Mouse (Mus musculus) liver, adult 2 months (tissue): ENCODE data around the gene Tldc2. TPM values are rescaled to one million over a fixed set of nuclear protein-coding genes. Genes with fewer than 3 reads are reported as not detected.

Experiments
- DNase-seq: peaks from one replicate; pipeline ENCODE4 v3.0.0-alpha.2; 2011; ENCODE audit warnings: low read depth, low spot score; ENCODE audit errors: extremely low read depth
- H3K27ac ChIP-seq: fragments of 200-500 bp; replicated peaks from 2 replicates; pipeline ENCODE4 v1.5.1; 2012; ENCODE audit warnings: low read depth, mild to moderate bottlenecking, control low read depth, inconsistent platforms, low read length; ENCODE audit not compliant: insufficient read depth
- H3K27me3 ChIP-seq: fragments of 200-500 bp; 2 replicates; pipeline ENCODE4 v1.6.1; 2012; ENCODE audit warnings: mild to moderate bottlenecking, moderate library complexity, low read length, inconsistent platforms; ENCODE audit not compliant: control insufficient read depth, insufficient read depth
- H3K36me3 ChIP-seq: fragments of 200-500 bp; 2 replicates; pipeline ENCODE4 v1.6.1; 2012; ENCODE audit warnings: low read length, inconsistent platforms; ENCODE audit not compliant: control insufficient read depth, insufficient read depth
- H3K4me1 ChIP-seq: fragments of 200-500 bp; 2 replicates; pipeline ENCODE4 v1.6.1; 2011; ENCODE audit warnings: low read length; ENCODE audit not compliant: control insufficient read depth, insufficient read depth
- H3K4me3 ChIP-seq: fragments of 200-500 bp; 2 replicates; pipeline ENCODE4 v1.5.1; 2011; ENCODE audit warnings: low read depth, mild to moderate bottlenecking, control low read depth, low read length, moderate library complexity; ENCODE audit not compliant: insufficient read depth
- H3K79me2 ChIP-seq: fragments of 200-500 bp; 2 replicates; pipeline ENCODE4 v1.6.1; 2012; ENCODE audit warnings: inconsistent platforms, mild to moderate bottlenecking, low read length, moderate library complexity; ENCODE audit not compliant: control insufficient read depth, insufficient read depth
- H3K9ac ChIP-seq: fragments of 200-500 bp; 2 replicates; pipeline ENCODE4 v1.6.1; 2012; ENCODE audit warnings: low read depth, mild to moderate bottlenecking, control low read depth, inconsistent platforms, low read length
- CTCF ChIP-seq: fragments of 200-500 bp; IDR thresholded peaks from 2 replicates; pipeline ENCODE4 v1.5.1; 2011; ENCODE audit warnings: low read depth, low read length, control low read depth
- POLR2A ChIP-seq: fragments of 200-500 bp; IDR thresholded peaks from 2 replicates; pipeline ENCODE4 v1.6.1; 2011; ENCODE audit warnings: low read length, control low read depth; ENCODE audit not compliant: insufficient read depth; ENCODE audit errors: extremely low read depth
- WGBS: fragments of 180-500 bp; shearing (Covaris S2); methylation state at CpG from one replicate; pipeline ENCODE4 v1.1.7; 2018; 5-methylcytosine and 5-hydroxymethylcytosine counted together
- polyA plus RNA-seq: library from polyadenylated mRNA; depleted of rRNA; stranded (reverse); fragments of >200 nt; gene quantifications from 2 replicates; pipeline ENCODE4 v1.2.3, GENCODE M21; 2012
- total RNA-seq: library from RNA; depleted of rRNA; stranded (reverse); fragments of >200 nt; gene quantifications from 2 replicates; pipeline ENCODE4 v1.2.3, GENCODE M21; 2014

Tldc2 gene
- total and polyA plus RNA-seq, 2 experiments = not detected

- no peak overlapping the region for H3K9ac ChIP-seq
- no peak overlapping the region for H3K27ac ChIP-seq
- DNase-seq = no peak
- peaks cover 36% of the 10 kb centered on the region for H3K36me3 ChIP-seq
- H3K4me3 ChIP-seq = no peak overlapping the region
- H3K27me3 ChIP-seq = no peaks in the 10 kb centered on the region
- no peaks in the 10 kb centered on the region for H3K79me2 ChIP-seq
- 92% methylated on average over 8 of the region's 8 CpGs for WGBS
- TF ChIP-seq CTCF = no peak
- no peak for TF ChIP-seq POLR2A
- H3K4me1 ChIP-seq = no peaks in the 10 kb centered on the region
These were observed 17.6 kb downstream of the Tldc2 start for GRCm38 (mm10) chr2:157104454-157104853.

- TF ChIP-seq POLR2A (no peak), CTCF (no peak)
These were observed 21.4 kb downstream of the Tldc2 start for GRCm38 (mm10) chr2:157108236-157108635.

DNA sequence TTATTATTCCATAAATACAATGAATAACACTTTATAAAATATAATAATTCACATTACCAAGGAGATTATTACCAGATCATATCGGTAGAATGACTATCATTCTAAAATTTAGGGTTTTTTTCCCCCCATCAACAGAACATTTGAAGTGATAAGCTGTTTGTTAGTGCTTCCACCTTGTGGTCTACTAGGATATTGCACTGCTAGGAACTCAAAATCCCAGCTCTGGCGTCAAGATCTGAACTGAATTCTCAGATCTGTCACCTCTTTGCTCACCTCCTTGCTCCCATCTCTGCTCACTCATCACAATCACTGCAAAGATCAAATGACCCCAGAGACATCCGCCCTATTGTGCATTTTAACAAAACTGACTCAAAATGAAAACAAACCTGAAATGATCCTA is 30.1 kb downstream of the Tldc2 start:
- no peak overlapping the region for H3K4me3 ChIP-seq
- H3K36me3 ChIP-seq = peaks cover 41% of the 10 kb centered on the region
- H3K79me2 ChIP-seq = no peaks in the 10 kb centered on the region
- H3K27me3 ChIP-seq = no peaks in the 10 kb centered on the region
- H3K9ac ChIP-seq = no peak overlapping the region
- no peak for TF ChIP-seq POLR2A
- peak; percentile 47 for TF ChIP-seq CTCF
- DNase-seq = no peak
- no peaks in the 10 kb centered on the region for H3K4me1 ChIP-seq
- no peak overlapping the region for H3K27ac ChIP-seq
- 26% methylated on average over 3 of the region's 3 CpGs for WGBS

More at GRCm38 (mm10) chr2:157108236-157108635, 21.4 kb downstream of the Tldc2 start:
- Histone ChIP-seq H3K27me3 (no peaks in the 10 kb centered on the region), H3K36me3 (peaks cover 50% of the 10 kb centered on the region), H3K9ac (no peak overlapping the region), H3K79me2 (no peaks in the 10 kb centered on the region), H3K4me1 (no peaks in the 10 kb centered on the region), H3K4me3 (no peak overlapping the region), H3K27ac (no peak overlapping the region)
- WGBS = 87% methylated on average over 4 of the region's 4 CpGs
- no peak for DNase-seq

- Histone ChIP-seq H3K79me2 (no peaks in the 10 kb centered on the region), H3K4me3 (no peak overlapping the region), H3K9ac (no peak overlapping the region), H3K36me3 (peaks cover 37% of the 10 kb centered on the region), H3K4me1 (no peaks in the 10 kb centered on the region), H3K27me3 (no peaks in the 10 kb centered on the region), H3K27ac (no peak overlapping the region)
- WGBS = 86% methylated on average over 4 of the region's 4 CpGs
- DNase-seq = no peak
- TF ChIP-seq POLR2A = no peak
- TF ChIP-seq CTCF = no peak
These were observed 31.7 kb downstream of the Tldc2 start for GRCm38 (mm10) chr2:157118556-157118955.

DNA sequence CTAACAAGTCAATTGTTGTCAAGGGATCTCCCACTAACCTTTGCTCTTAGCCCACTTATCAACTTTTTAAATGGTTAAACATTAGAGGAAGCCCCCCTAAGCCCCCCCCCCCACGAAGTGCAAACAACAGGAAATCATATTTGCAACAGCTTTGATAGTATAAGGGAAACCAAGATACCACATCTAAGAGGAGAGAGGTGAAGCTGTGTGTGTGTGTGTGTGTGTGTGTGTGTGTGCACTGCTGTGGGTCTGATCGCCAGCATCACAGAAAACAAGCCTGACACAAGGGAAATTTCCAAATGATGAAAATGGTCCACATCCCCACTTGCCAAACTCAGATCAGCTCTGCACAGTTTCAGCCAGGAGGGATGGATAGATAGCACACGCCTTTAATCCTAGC is 32.2 kb downstream of the Tldc2 start:
- peaks cover 34% of the 10 kb centered on the region for H3K36me3 ChIP-seq
- H3K9ac ChIP-seq = no peak overlapping the region
- no peak overlapping the region for H3K27ac ChIP-seq
- 58% methylated on average over 3 of the region's 3 CpGs for WGBS
- H3K27me3 ChIP-seq = no peaks in the 10 kb centered on the region
- H3K4me1 ChIP-seq = no peaks in the 10 kb centered on the region
- H3K4me3 ChIP-seq = no peak overlapping the region
- H3K79me2 ChIP-seq = no peaks in the 10 kb centered on the region
- TF ChIP-seq CTCF (no peak), POLR2A (no peak)
- no peak for DNase-seq

DNA sequence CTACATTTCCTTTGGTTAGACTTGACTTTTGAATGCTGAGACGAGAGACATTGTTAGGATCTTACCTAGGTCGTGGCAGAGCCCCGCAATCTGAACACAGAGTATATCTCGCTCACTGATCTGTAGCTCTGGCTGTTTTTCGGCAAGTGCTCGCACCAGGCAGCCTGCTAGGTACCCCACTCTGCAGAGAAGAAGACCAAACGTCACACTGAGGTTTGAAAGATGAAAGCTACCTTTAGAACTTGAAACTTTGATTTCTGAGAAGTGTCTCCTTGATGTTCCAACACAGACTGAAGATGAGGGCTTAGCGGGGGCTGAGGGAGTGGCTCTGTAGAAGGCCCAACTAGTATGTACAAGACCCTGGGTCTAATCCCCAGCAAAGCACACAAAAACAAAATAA is 34.9 kb downstream of the Tldc2 start:
- WGBS = 92% methylated on average over 8 of the region's 8 CpGs
- Histone ChIP-seq H3K36me3 (peaks cover 30% of the 10 kb centered on the region), H3K4me3 (no peak overlapping the region), H3K4me1 (no peaks in the 10 kb centered on the region), H3K79me2 (no peaks in the 10 kb centered on the region), H3K9ac (no peak overlapping the region), H3K27ac (no peak overlapping the region), H3K27me3 (no peaks in the 10 kb centered on the region)
- DNase-seq = no peak
- TF ChIP-seq POLR2A = no peak
- no peak for TF ChIP-seq CTCF
